Mouse (Mus musculus) embryonic facial prominence, embryonic 14.5 days (tissue): ENCODE measurements around the gene Parvb. TPM values are rescaled to one million over a fixed set of nuclear protein-coding genes. Genes with fewer than 3 reads are reported as not detected.
"Not testable (repeated sequence)": the region's sequence is repeated elsewhere in the genome, so short reads cannot be mapped to it uniquely, and the experiment has no call there.

Experiments used
- ATAC-seq: fragments of 200-750 bp; cut with Nextera tagmentation; 2 replicates; pipeline ENCODE4 v1.8.0; 2017; ENCODE audit warnings: low read depth, moderate number of reproducible peaks, moderate TSS enrichment
- DNase-seq: peaks from one replicate; pipeline ENCODE4 v3.0.0-alpha.2; 2015; ENCODE audit warnings: low spot score
- H3K27ac ChIP-seq: fragments of 300-500 bp; sonication (generic); replicated peaks from 2 replicates; pipeline ENCODE4 v1.5.1; 2014; ENCODE audit warnings: low read depth, mild to moderate bottlenecking, low read length, moderate library complexity
- H3K27me3 ChIP-seq: fragments of 300-500 bp; sonication (generic); replicated peaks from 2 replicates; pipeline ENCODE4 v1.6.1; 2014; ENCODE audit warnings: low read length; ENCODE audit not compliant: control insufficient read depth, insufficient read depth
- H3K36me3 ChIP-seq: fragments of 300-500 bp; sonication (generic); 2 replicates; pipeline ENCODE4 v1.6.1; 2014; ENCODE audit warnings: low read length, mixed read lengths; ENCODE audit not compliant: control insufficient read depth, insufficient read depth
- H3K4me1 ChIP-seq: fragments of 300-500 bp; sonication (generic); 2 replicates; pipeline ENCODE4 v1.6.1; 2014; ENCODE audit warnings: antibody characterized with exemption, low read length; ENCODE audit not compliant: control insufficient read depth, insufficient read depth
- H3K4me2 ChIP-seq: fragments of 300-500 bp; sonication (generic); 2 replicates; pipeline ENCODE4 v1.6.1; 2014; ENCODE audit warnings: low read depth, mild to moderate bottlenecking, low read length, moderate library complexity, mixed read lengths
- H3K4me3 ChIP-seq: fragments of 300-500 bp; sonication (generic); 2 replicates; pipeline ENCODE4 v1.5.1; 2014; ENCODE audit warnings: low read depth, mild to moderate bottlenecking, low read length
- H3K9ac ChIP-seq: fragments of 300-500 bp; sonication (generic); 2 replicates; pipeline ENCODE4 v1.6.1; 2014; ENCODE audit warnings: low read depth, mild to moderate bottlenecking, low read length, moderate library complexity, mixed read lengths
- H3K9me3 ChIP-seq: fragments of 300-500 bp; sonication (generic); 2 replicates; pipeline ENCODE4 v1.6.1; 2016; ENCODE audit warnings: low read length; ENCODE audit not compliant: control insufficient read depth
- WGBS: fragments of 180-500 bp; shearing (Covaris S2); extraction: QIAGEN DNeasy Blood & Tissue Kit; methylation state at CpG from one replicate; pipeline ENCODE4 v1.1.7; 2014; 5-methylcytosine and 5-hydroxymethylcytosine counted together
- polyA plus RNA-seq: library from polyadenylated mRNA; unstranded; fragments of >200 nt; fragmentation: Nextera tagmentation; extraction: Ambion mirVana; gene quantifications from 2 replicates; pipeline ENCODE4 v1.2.1, GENCODE M21; 2014

The Parvb gene
- polyA plus RNA-seq, 1 experiment from 2014 or later: 7.8 TPM

GRCm38 (mm10) chr15:84282206-84283085 lies 50.6 kb downstream of the Parvb start:
- no peaks in the 10 kb centered on the region for H3K27me3 ChIP-seq
- DNase-seq (no peak), ATAC-seq (no peak)
- no peak overlapping the region for H3K4me2 ChIP-seq
- no peaks in the 10 kb centered on the region for H3K36me3 ChIP-seq
- H3K4me3 ChIP-seq: no peak overlapping the region
- no peaks in the 10 kb centered on the region for H3K4me1 ChIP-seq
- WGBS: 78% methylated on average over 20 of the region's 20 CpGs
- no peaks in the 10 kb centered on the region for H3K9me3 ChIP-seq
- H3K9ac ChIP-seq: no peak overlapping the region
- no peak overlapping the region for H3K27ac ChIP-seq

DNA sequence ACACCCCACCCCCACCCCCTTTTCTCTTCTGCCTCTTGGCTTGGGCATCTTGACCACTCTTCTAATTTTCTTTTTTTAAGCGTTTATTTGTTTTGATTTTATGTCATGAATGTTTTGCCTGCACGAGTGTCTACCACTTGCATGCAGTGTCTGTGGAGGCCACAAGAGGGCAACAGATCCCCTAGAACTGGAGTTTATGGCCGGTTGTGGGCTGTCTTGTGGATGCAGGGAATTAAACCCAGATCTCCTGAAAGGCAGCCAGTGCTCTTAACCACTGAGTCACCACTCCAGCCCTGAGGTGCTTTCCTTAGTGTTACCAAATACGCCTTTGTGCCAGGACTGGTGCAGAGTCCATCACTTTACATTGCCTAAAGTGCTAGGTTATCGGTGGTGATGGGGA lies 52.2 kb downstream of the Parvb start:
- no peaks in the 10 kb centered on the region for H3K36me3 ChIP-seq
- DNase-seq (no peak), ATAC-seq (no peak)
- H3K27ac ChIP-seq: no peak overlapping the region
- no peaks in the 10 kb centered on the region for H3K4me1 ChIP-seq
- H3K9ac ChIP-seq: no peak overlapping the region
- no peak overlapping the region for H3K4me2 ChIP-seq
- 63% methylated on average over 5 of the region's 5 CpGs for WGBS
- no peak overlapping the region for H3K4me3 ChIP-seq
- H3K9me3 ChIP-seq: no peaks in the 10 kb centered on the region
- H3K27me3 ChIP-seq: no peaks in the 10 kb centered on the region

- no peaks in the 10 kb centered on the region for H3K36me3 ChIP-seq
- no peaks in the 10 kb centered on the region for H3K4me1 ChIP-seq
- H3K9me3 ChIP-seq: no peaks in the 10 kb centered on the region
- H3K4me2 ChIP-seq: no peak overlapping the region
- H3K27me3 ChIP-seq: no peaks in the 10 kb centered on the region
- H3K27ac ChIP-seq: no peak overlapping the region
- ATAC-seq (no peak), DNase-seq (peak; percentile 50)
- H3K9ac ChIP-seq: no peak overlapping the region
- H3K4me3 ChIP-seq: no peak overlapping the region
- WGBS: 55% methylated on average over 7 of the region's 7 CpGs
Measured at GRCm38 (mm10) chr15:84285453-84285852, 53.6 kb downstream of the Parvb start.

DNA sequence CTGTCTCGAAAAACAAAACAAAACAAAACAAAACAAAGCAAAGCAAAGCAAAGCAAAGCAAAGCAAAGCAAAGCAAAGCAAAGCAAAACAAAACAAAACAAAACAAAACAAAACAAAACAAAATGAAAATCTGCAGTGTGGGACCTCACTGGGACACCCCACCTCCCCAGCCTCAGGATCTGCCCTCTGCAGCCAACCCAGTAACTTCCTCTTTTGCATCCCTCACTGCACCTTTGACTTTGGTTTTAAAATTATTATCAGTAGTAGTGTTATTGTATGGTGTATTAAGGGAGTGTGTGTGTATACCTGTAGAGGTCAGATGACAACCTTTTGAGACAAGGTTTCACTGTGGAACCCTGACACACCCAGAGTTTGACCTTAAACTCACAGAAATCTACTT lies 57.1 kb downstream of the Parvb start:
- not testable (repeated sequence) for ATAC-seq, H3K27me3 ChIP-seq, H3K4me3 ChIP-seq, H3K36me3 ChIP-seq, H3K4me1 ChIP-seq, DNase-seq, H3K4me2 ChIP-seq, H3K27ac ChIP-seq, H3K9me3 ChIP-seq, H3K9ac ChIP-seq
- WGBS: 87% methylated on average over 1 of the region's 1 CpGs

GRCm38 (mm10) chr15:84291097-84291496 lies 59.3 kb downstream of the Parvb start:
- Histone ChIP-seq H3K36me3 (no peaks in the 10 kb centered on the region), H3K4me1 (no peaks in the 10 kb centered on the region), H3K9me3 (no peaks in the 10 kb centered on the region), H3K4me2 (no peak overlapping the region), H3K4me3 (no peak overlapping the region), H3K9ac (no peak overlapping the region), H3K27ac (no peak overlapping the region), H3K27me3 (no peaks in the 10 kb centered on the region)
- WGBS: 89% methylated on average over 5 of the region's 5 CpGs
- no peak for ATAC-seq
- DNase-seq: no peak

GRCm38 (mm10) chr15:84293590-84293989 lies 61.7 kb downstream of the Parvb start:
- ATAC-seq: no peak

GRCm38 (mm10) chr15:84294391-84294790 lies 62.5 kb downstream of the Parvb start:
- Histone ChIP-seq H3K9ac (no peak overlapping the region), H3K4me2 (no peak overlapping the region), H3K27me3 (no peaks in the 10 kb centered on the region), H3K36me3 (no peaks in the 10 kb centered on the region), H3K9me3 (no peaks in the 10 kb centered on the region), H3K4me3 (no peak overlapping the region), H3K4me1 (peaks cover 12% of the 10 kb centered on the region), H3K27ac (no peak overlapping the region)
- WGBS: 80% methylated on average over 6 of the region's 9 CpGs
- no peak for DNase-seq
- no peak for ATAC-seq

More at GRCm38 (mm10) chr15:84293590-84293989, 61.7 kb downstream of the Parvb start:
- H3K9ac ChIP-seq: no peak overlapping the region
- H3K9me3 ChIP-seq: no peaks in the 10 kb centered on the region
- H3K27me3 ChIP-seq: no peaks in the 10 kb centered on the region
- DNase-seq: no peak
- peaks cover 5% of the 10 kb centered on the region for H3K4me1 ChIP-seq
- H3K36me3 ChIP-seq: no peaks in the 10 kb centered on the region
- WGBS: 65% methylated on average over 12 of the region's 12 CpGs
- no peak overlapping the region for H3K4me2 ChIP-seq
- 0 out of 2 replicates have a peak overlapping the region, but pooled peaks have one; percentile 6 for H3K27ac ChIP-seq
- no peak overlapping the region for H3K4me3 ChIP-seq

DNA sequence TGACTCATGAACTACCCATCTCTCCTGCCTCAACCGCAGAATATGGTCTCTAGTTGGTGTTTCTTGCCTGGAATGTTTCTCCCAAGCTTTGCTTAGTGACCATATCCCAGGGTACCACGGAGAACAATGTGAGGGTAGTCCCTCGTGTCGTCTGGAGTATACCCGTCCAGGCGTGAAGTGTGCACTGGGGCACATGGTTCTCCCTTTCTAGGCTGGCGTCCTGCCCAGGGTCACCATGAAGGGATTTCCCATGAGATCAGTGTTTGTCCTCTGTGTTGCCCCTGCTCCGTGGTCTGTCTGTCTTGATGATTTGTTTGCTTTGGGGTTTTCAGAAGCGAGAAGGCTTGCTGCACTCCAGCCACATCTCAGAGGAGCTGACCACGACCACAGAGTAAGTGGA lies 63.4 kb downstream of the Parvb start:
- DNase-seq (no peak), ATAC-seq (no peak)
- H3K9ac ChIP-seq: no peak overlapping the region
- H3K4me2 ChIP-seq: no peak overlapping the region
- H3K4me3 ChIP-seq: no peak overlapping the region
- no peak overlapping the region for H3K27ac ChIP-seq
- H3K36me3 ChIP-seq: no peaks in the 10 kb centered on the region
- peaks cover 21% of the 10 kb centered on the region for H3K4me1 ChIP-seq
- no peaks in the 10 kb centered on the region for H3K9me3 ChIP-seq
- no peaks in the 10 kb centered on the region for H3K27me3 ChIP-seq
- 77% methylated on average over 10 of the region's 10 CpGs for WGBS

GRCm38 (mm10) chr15:84297454-84297853 lies 65.6 kb downstream of the Parvb start:
- H3K27me3 ChIP-seq: no peaks in the 10 kb centered on the region
- no peaks in the 10 kb centered on the region for H3K9me3 ChIP-seq
- no peak overlapping the region for H3K9ac ChIP-seq
- peaks cover 35% of the 10 kb centered on the region for H3K4me1 ChIP-seq
- no peak overlapping the region for H3K27ac ChIP-seq
- 50% methylated on average over 8 of the region's 8 CpGs for WGBS
- ATAC-seq: no peak
- no peak overlapping the region for H3K4me3 ChIP-seq
- no peak for DNase-seq
- no peaks in the 10 kb centered on the region for H3K36me3 ChIP-seq
- no peak overlapping the region for H3K4me2 ChIP-seq
